Mouse (Mus musculus) CD4-positive, CD25-positive, alpha-beta regulatory T cell, adult 9 weeks (primary cell): ENCODE data around the gene Mylk4. TPM values are rescaled to one million over a fixed set of nuclear protein-coding genes. Genes with fewer than 3 reads are reported as not detected.

Source experiments
- polyA plus RNA-seq: library from polyadenylated mRNA; unstranded; fragments of 100-300 nt; shearing (Covaris generic); gene quantifications from one replicate; pipeline ENCODE4 v1.2.1, GENCODE M21; 2017

Gene Mylk4
- polyA plus RNA-seq = not detected

GRCm38 (mm10) chr13:32783816-32784215 is at the start of gene Mylk4:
Gene Mylk4 (minus strand): TSS chr13:32783954.

GRCm38 (mm10) chr13:32802259-32803081 is 18.7 kb upstream of the Mylk4 start, which contains the start of gene D930007J09Rik:
Gene D930007J09Rik (minus strand): TSS chr13:32802849.

GRCm38 (mm10) chr13:32801693-32802221 is 18.0 kb upstream of the Mylk4 start, which contains the start of gene Wrnip1:
Gene Wrnip1 (plus strand): TSS chr13:32802038.

Other genes starting within 250 kb of the Mylk4 start
- 6.8 TPM for gene Wrnip1, start 18.1 kb upstream of the Mylk4 start, polyA plus RNA-seq
- not detected for gene D930007J09Rik, start 18.9 kb upstream of the Mylk4 start, polyA plus RNA-seq
- 6.1 TPM for gene Serpinb1a, start 67.2 kb upstream of the Mylk4 start, polyA plus RNA-seq
- gene Serpinb1c, start 114.3 kb upstream of the Mylk4 start, polyA plus RNA-seq = not detected
- gene Serpinb6b, start 181.3 kb upstream of the Mylk4 start, polyA plus RNA-seq = 21.7 TPM
- 29.0 TPM for gene Serpinb9, start 219.3 kb upstream of the Mylk4 start, polyA plus RNA-seq
- not detected for gene Serpinb9b, start 243.5 kb upstream of the Mylk4 start, polyA plus RNA-seq